Mouse (Mus musculus) ES-Bruce4 (cell line): ENCODE data around the gene Camk2d. TPM values are rescaled to one million over a fixed set of nuclear protein-coding genes. Genes with fewer than 3 reads are reported as not detected.
A peak's percentile ranks its signal among the peaks of the same experiment; 100 is the strongest.

Experiments
- H3K27ac ChIP-seq: 2 replicates; pipeline ENCODE4 v1.5.1; 2012; ENCODE audit warnings: low read length, inconsistent platforms; ENCODE audit not compliant: insufficient read depth
- H3K27me3 ChIP-seq: 2 replicates; pipeline ENCODE4 v1.6.1; 2012; ENCODE audit warnings: mild to moderate bottlenecking, low read length, inconsistent platforms; ENCODE audit not compliant: control insufficient read depth, poor library complexity, insufficient read depth, severe bottlenecking
- H3K36me3 ChIP-seq: 2 replicates; pipeline ENCODE4 v1.6.1; 2012; ENCODE audit warnings: inconsistent platforms, mild to moderate bottlenecking, low read length, moderate library complexity; ENCODE audit not compliant: control insufficient read depth, poor library complexity, insufficient read depth, severe bottlenecking
- H3K4me1 ChIP-seq: one replicate; pipeline ENCODE4 v1.8.1; 2011; ENCODE audit warnings: low read length; ENCODE audit not compliant: control insufficient read depth, insufficient read depth
- H3K4me3 ChIP-seq: 2 replicates; pipeline ENCODE4 v1.5.1; 2011; ENCODE audit warnings: low read depth, mild to moderate bottlenecking, low read length
- H3K9ac ChIP-seq: 2 replicates; pipeline ENCODE4 v1.6.1; 2012; ENCODE audit warnings: low read depth, mild to moderate bottlenecking, inconsistent platforms; ENCODE audit not compliant: poor library complexity, severe bottlenecking
- H3K9me3 ChIP-seq: replicated peaks from 2 replicates; pipeline ENCODE4 v1.6.1; 2012; ENCODE audit warnings: mild to moderate bottlenecking, low read length, inconsistent platforms; ENCODE audit not compliant: control insufficient read depth, poor library complexity, insufficient read depth, severe bottlenecking
- CTCF ChIP-seq: IDR thresholded peaks from one replicate; pipeline ENCODE4 v1.8.1; 2011; ENCODE audit warnings: low read depth, low read length
- EP300 ChIP-seq: IDR thresholded peaks from 2 replicates; pipeline ENCODE4 v1.6.1; 2011; ENCODE audit warnings: low read depth, low read length; ENCODE audit not compliant: insufficient read depth
- POLR2A ChIP-seq: IDR thresholded peaks from one replicate; pipeline ENCODE4 v1.8.1; 2011; ENCODE audit warnings: low read length; ENCODE audit not compliant: insufficient read depth
- polyA plus RNA-seq: library from polyadenylated mRNA; stranded (reverse); fragments of >200 nt; gene quantifications from 2 replicates; pipeline ENCODE4 v1.2.4, GENCODE M21; 2011; ENCODE audit warnings: low read depth; ENCODE audit not compliant: missing spikeins, insufficient read depth, insufficient read length

Gene Camk2d
- polyA plus RNA-seq, 1 experiment = 32.9 TPM

DNA sequence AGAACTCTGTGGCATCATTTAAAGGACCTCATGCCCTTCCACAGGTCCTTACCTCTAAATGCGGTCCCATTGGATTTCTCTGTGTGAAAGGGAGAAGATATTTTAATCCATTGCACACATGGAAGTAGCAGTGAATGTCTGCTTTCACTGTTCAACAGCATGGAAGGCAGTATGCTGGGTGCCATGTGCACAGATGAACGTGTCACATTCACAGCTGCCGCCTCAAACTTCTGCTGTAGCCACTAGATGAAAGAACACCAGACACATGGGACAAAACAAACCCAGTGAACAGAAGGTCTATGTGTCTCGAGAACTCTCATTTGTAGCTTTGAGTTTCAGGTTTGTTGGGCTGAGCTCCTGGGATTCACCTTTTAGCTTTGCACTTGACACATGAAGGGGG, 168.6 kb downstream of the Camk2d start:
- H3K27ac ChIP-seq = no peak overlapping the region
- H3K9me3 ChIP-seq = no peaks in the 10 kb centered on the region
- H3K27me3 ChIP-seq = no peaks in the 10 kb centered on the region
- no peak overlapping the region for H3K9ac ChIP-seq
- TF ChIP-seq CTCF (no peak), EP300 (no peak), POLR2A (no peak)
- no peaks in the 10 kb centered on the region for H3K4me1 ChIP-seq
- H3K4me3 ChIP-seq = no peak overlapping the region
- H3K36me3 ChIP-seq = no peaks in the 10 kb centered on the region

DNA sequence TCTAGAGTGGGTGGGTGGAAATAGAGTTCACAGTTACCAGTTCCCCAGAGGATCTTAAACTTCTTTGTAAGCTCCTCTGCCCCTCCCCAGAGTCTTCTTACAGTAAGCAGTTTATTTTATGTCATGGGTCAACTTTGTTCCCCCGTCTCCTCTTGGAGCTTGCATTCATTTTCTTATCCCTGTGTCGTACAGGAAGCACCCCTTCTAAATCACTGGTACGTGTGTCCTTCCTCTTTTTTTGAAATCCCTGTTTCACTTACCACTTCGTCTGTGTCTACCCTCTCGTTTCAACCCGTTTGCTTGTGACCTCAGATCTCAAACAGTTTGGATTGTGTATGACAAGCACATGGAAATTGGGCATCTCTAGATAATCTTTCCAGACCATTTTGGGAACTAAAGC, 174.0 kb downstream of the Camk2d start:
- Histone ChIP-seq H3K36me3 (no peaks in the 10 kb centered on the region), H3K9ac (no peak overlapping the region), H3K9me3 (no peaks in the 10 kb centered on the region), H3K27ac (no peak overlapping the region), H3K4me1 (no peaks in the 10 kb centered on the region), H3K4me3 (no peak overlapping the region), H3K27me3 (no peaks in the 10 kb centered on the region)
- TF ChIP-seq POLR2A (no peak), CTCF (no peak), EP300 (no peak)

DNA sequence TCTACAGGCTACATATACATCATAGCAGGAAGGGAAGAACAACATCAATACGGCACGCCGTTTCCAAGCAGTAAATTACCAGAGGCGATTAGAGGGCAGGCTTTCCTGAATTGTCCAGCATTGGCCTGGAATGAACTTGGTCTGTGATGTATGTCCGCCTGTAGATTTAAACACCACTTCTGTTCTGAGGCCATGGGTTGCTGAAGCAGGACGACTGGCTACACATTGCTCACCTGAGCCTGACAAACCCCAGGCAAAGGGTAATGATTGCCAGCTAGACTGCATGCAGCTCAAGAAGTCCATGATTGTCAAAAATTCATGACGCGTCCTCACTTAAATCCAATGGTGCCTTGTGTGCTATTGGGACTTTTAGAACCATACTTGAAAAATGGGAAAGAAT, 174.9 kb downstream of the Camk2d start:
- Histone ChIP-seq H3K9me3 (no peaks in the 10 kb centered on the region), H3K36me3 (no peaks in the 10 kb centered on the region), H3K4me1 (no peaks in the 10 kb centered on the region), H3K27ac (no peak overlapping the region), H3K4me3 (no peak overlapping the region), H3K27me3 (no peaks in the 10 kb centered on the region), H3K9ac (no peak overlapping the region)
- no peak for TF ChIP-seq POLR2A
- no peak for TF ChIP-seq CTCF
- no peak for TF ChIP-seq EP300

DNA sequence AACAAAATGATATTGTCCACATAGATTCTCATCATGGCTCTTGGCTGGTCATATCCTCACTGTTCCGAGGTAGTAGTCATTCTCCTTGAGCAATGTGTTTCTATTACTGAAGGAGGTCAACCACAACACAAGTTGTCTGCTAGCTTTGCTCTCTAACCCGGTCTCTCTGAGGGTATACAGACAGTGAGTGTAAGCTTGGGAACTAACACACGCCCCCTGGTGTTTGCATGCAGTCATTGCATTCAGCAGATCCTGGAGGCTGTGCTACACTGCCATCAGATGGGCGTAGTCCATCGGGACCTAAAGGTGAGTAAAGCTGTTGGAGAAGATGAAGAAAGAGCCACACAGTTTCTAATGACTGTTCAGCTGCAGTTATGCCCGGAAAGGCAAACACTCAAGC, 175.4 kb downstream of the Camk2d start:
- Histone ChIP-seq H3K27me3 (no peaks in the 10 kb centered on the region), H3K9ac (no peak overlapping the region), H3K36me3 (no peaks in the 10 kb centered on the region), H3K4me1 (no peaks in the 10 kb centered on the region), H3K9me3 (no peaks in the 10 kb centered on the region), H3K27ac (no peak overlapping the region), H3K4me3 (no peak overlapping the region)
- TF ChIP-seq CTCF = peak; percentile 87
- no peak for TF ChIP-seq POLR2A
- no peak for TF ChIP-seq EP300

DNA sequence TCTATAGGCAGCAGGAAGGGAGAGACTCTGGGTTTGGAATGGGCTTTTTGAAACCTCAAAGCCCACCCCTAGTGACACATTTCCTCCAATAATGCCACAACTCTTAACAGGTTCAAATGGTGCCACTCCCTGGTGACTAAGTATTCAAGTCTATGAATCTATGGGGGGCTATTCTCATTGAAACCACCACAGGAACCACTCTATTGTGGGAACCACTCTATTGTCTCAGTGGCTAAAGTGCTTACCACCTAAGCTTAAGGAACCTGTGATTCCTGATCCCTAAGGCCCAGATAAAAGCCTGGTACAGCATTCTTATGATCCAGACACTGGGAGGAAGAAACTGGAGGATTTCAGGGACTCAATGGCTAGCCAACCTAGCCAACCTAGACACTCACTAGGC, 179.9 kb downstream of the Camk2d start:
- Histone ChIP-seq H3K4me3 (no peak overlapping the region), H3K36me3 (no peaks in the 10 kb centered on the region), H3K27me3 (no peaks in the 10 kb centered on the region), H3K9ac (no peak overlapping the region), H3K4me1 (no peaks in the 10 kb centered on the region), H3K9me3 (no peaks in the 10 kb centered on the region), H3K27ac (no peak overlapping the region)
- no peak for TF ChIP-seq EP300
- no peak for TF ChIP-seq POLR2A
- TF ChIP-seq CTCF = no peak

DNA sequence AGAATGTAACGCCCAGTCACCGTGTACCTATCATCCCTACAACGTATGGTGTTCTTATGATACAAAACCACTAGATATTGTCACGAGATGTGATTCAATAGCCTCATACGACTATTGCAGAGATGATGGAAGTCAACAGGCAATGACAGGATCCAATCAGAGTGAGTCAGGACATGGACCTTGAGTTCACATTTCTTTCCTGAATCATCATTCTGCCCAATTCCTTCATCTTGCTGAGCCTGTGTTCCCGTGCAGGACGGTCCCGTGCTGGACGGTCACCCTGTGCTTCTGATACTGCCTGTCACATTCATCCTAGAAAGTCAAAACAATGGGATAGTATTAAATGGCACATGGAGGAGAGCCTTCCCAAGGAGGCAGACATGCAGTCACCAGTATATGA, 181.0 kb downstream of the Camk2d start:
- Histone ChIP-seq H3K4me1 (no peaks in the 10 kb centered on the region), H3K9me3 (no peaks in the 10 kb centered on the region), H3K27me3 (no peaks in the 10 kb centered on the region), H3K4me3 (no peak overlapping the region), H3K27ac (no peak overlapping the region), H3K36me3 (no peaks in the 10 kb centered on the region), H3K9ac (no peak overlapping the region)
- no peak for TF ChIP-seq POLR2A
